Mouse (Mus musculus) myocyte (in vitro differentiated cells): ENCODE data around the gene Aqp3.

Experiments
- CEBPB ChIP-seq: IDR thresholded peaks from 2 replicates; pipeline ENCODE4 v1.6.1; 2011; ENCODE audit warnings: mild to moderate bottlenecking, moderate library complexity; ENCODE audit not compliant: poor library complexity, insufficient read depth, severe bottlenecking
- POLR2AphosphoS2 ChIP-seq: IDR thresholded peaks from one replicate; pipeline ENCODE4 v1.6.1; 2011; ENCODE audit warnings: low read depth, control low read depth; ENCODE audit not compliant: insufficient read length

- TF ChIP-seq CEBPB (no peak), POLR2AphosphoS2 (no peak)
Observed at GRCm38 (mm10) chr4:41124180-41124951, 26.4 kb upstream of the Aqp3 start, which contains the start of gene Nol6.
